Mouse (Mus musculus): Measurements from ENCODE around the gene Xaf1.

Xaf1 gene

GRCm38 (mm10) chr11:72361385-72362346, 60.2 kb downstream of the Xaf1 start:
- peak in 1 of 2 experiments; percentile 68 for DNase-seq (ENCODE audit: low spot score in 2 of 2)

- no peak for DNase-seq (ENCODE audit: low spot score in 2 of 2)
Observed at GRCm38 (mm10) chr11:72362347-72362741, 60.9 kb downstream of the Xaf1 start, which contains the start of gene Tekt1. Gene Tekt1, minus strand, starts transcription at chr11:72362442.

All from cerebellum, postnatal 4 days (tissue).